Mouse (Mus musculus): ENCODE data around the gene Camsap2.

DNA sequence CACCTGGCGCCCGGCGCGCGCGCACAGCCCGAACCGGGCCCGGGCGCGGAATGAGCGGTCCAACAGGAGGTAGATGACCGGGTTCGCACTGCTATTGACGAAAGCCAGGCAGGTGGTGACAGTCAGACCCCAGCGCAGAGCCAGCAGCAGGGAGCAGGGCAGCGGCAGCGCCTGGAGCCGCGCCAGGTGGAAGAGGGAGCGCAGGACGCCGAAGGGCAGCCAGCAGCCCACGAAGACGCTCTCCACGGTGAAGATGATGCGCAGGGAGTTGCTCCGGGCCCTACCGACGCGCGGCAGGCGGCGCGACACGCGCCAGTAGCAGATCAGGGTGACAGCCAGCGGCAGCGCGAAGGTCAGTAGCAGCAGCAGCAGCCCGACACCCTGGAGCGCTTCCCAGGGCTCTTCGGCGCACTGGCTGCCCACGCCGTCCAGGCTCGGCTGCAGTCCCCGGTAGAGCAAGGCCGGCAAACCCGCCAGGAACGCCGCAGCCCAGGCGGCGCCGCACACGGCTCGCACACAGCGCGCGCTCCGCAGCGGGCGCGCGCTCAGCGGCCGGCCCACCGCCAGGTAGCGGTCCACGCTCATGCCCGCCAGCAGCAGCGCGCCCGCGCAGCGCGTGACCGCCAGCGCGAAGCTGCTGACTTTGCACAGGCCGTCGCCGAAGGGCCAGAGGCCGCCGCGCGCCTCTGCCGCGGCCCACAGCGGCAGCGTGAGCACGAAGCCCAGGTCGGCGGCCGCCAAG, 85.8 kb downstream of the Camsap2 start:
- no peak for TF ChIP-seq CTCF (IDR thresholded peaks at IDR 0.05; ENCODE audit: extremely low read depth, insufficient read length, insufficient replicate concordance, low read depth, low read length)
- no peak for TF ChIP-seq POLR2A (IDR thresholded peaks at IDR 0.05; ENCODE audit: low read depth, low read length)

Measured in small intestine, adult 2 months (tissue).